Mouse (Mus musculus) intestine, embryonic 16.5 days (tissue): ENCODE measurements at regions not wholly inside any gene's neighbourhood (a gene's known extent, or its start where the extent isn't known, plus 50 kb on each side); places are given as distances from the start of the nearest gene placed in this dataset.

Experiments
- ATAC-seq: fragments of 200-750 bp; cut with Nextera tagmentation; 2 replicates; pipeline ENCODE4 v1.8.0; 2017; ENCODE audit warnings: moderate TSS enrichment, moderate library complexity
- H3K27ac ChIP-seq: fragments of 300-500 bp; sonication (generic); 2 replicates; pipeline ENCODE4 v1.5.1; 2014; ENCODE audit warnings: mild to moderate bottlenecking, low read length
- H3K27me3 ChIP-seq: fragments of 300-500 bp; sonication (generic); replicated peaks from 2 replicates; pipeline ENCODE4 v1.6.1; 2014; ENCODE audit warnings: low read length, control low read depth, mixed read lengths; ENCODE audit not compliant: control insufficient read depth, insufficient read depth
- H3K36me3 ChIP-seq: fragments of 300-500 bp; sonication (generic); 2 replicates; pipeline ENCODE4 v1.6.1; 2014; ENCODE audit warnings: low read length, control low read depth; ENCODE audit not compliant: control insufficient read depth, insufficient read depth
- H3K4me1 ChIP-seq: fragments of 300-500 bp; sonication (generic); 2 replicates; pipeline ENCODE4 v1.6.1; 2014; ENCODE audit warnings: low read length, control low read depth, mixed read lengths; ENCODE audit not compliant: control insufficient read depth, insufficient read depth
- H3K4me2 ChIP-seq: fragments of 300-500 bp; sonication (generic); 2 replicates; pipeline ENCODE4 v1.6.1; 2014; ENCODE audit warnings: low read depth, low read length, control low read depth
- H3K4me3 ChIP-seq: fragments of 300-500 bp; sonication (generic); 2 replicates; pipeline ENCODE4 v1.5.1; 2014; ENCODE audit warnings: mild to moderate bottlenecking, low read length
- H3K9ac ChIP-seq: fragments of 300-500 bp; sonication (generic); 2 replicates; pipeline ENCODE4 v1.6.1; 2014; ENCODE audit warnings: low read depth, low read length
- H3K9me3 ChIP-seq: fragments of 300-500 bp; sonication (generic); 2 replicates; pipeline ENCODE4 v1.6.1; 2016; ENCODE audit warnings: low read length, control low read depth; ENCODE audit not compliant: control insufficient read depth
- WGBS: fragments of 180-500 bp; shearing (Covaris S2); extraction: QIAGEN DNeasy Blood & Tissue Kit; methylation state at CpG from one replicate; pipeline ENCODE4 v1.1.7; 2014; 5-methylcytosine and 5-hydroxymethylcytosine counted together

DNA sequence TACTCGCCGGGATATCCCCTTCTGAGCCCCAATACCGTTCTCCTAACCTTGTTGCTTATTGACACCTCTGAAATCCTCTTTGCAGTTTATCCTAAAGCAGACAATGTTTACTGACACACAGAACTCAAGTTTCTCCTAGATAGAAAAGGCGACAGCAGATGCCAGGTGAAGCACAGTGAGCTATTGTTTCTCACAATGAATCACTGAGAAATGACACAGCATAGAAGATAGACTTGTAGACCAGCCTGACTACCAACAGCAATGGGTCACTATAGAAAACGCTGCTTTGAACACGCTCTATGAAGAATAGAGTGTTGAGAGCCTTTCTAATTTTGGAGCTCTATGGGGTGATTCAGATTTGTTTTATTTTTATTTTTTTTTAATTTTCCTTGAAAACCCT, 344.9 kb upstream of the Adgrl2 start:
- Histone ChIP-seq H3K36me3 (no peaks in the 10 kb centered on the region), H3K9ac (no peak overlapping the region), H3K4me1 (0 out of 2 replicates have a peak, but pooled peaks cover 3% of the 10 kb centered on the region), H3K27ac (no peak overlapping the region), H3K4me3 (no peak overlapping the region), H3K9me3 (no peaks in the 10 kb centered on the region), H3K27me3 (no peaks in the 10 kb centered on the region), H3K4me2 (no peak overlapping the region)
- WGBS, result 79% methylated on average over 6 of the region's 6 CpGs
- no peak for ATAC-seq

- H3K4me3 ChIP-seq, result no peak overlapping the region
- no peaks in the 10 kb centered on the region for H3K36me3 ChIP-seq
- H3K9ac ChIP-seq, result no peak overlapping the region
- no peak; the same call in 1 of the 2 replicates for ATAC-seq
- 66% methylated on average over 5 of the region's 5 CpGs for WGBS
- H3K4me1 ChIP-seq, result 0 out of 2 replicates have a peak, but pooled peaks cover 3% of the 10 kb centered on the region
- no peak overlapping the region for H3K4me2 ChIP-seq
- H3K9me3 ChIP-seq, result no peaks in the 10 kb centered on the region
- H3K27ac ChIP-seq, result no peak overlapping the region
- H3K27me3 ChIP-seq, result no peaks in the 10 kb centered on the region
Observed at GRCm38 (mm10) chr3:149333607-149334006, 343.3 kb upstream of the Adgrl2 start.

DNA sequence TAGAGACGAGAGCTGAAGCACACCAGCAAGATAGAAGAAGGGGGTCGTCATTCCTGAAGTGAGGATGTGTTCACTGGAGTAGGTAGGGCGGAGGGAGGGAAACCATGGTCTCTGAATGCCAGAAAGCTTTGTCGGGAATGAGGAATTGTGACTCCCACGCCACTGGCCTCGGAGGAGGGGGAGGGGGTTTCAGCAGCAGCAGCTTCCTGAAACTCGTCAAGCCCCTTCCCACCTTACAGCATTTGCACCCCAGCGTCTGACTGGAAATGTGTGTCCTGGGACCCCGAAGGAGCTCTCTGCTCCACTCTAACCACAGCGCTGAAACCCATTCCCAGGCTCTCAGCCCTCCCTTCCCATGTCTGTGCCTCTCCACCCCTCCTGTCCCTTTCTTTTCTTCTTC, 342.8 kb upstream of the Adgrl2 start:
- H3K4me3 ChIP-seq, result no peak overlapping the region
- H3K27me3 ChIP-seq, result no peaks in the 10 kb centered on the region
- H3K4me2 ChIP-seq, result no peak overlapping the region
- H3K27ac ChIP-seq, result no peak overlapping the region
- no peak for ATAC-seq
- WGBS, result 58% methylated on average over 10 of the region's 10 CpGs
- H3K36me3 ChIP-seq, result no peaks in the 10 kb centered on the region
- no peaks in the 10 kb centered on the region for H3K9me3 ChIP-seq
- 0 out of 2 replicates have a peak, but pooled peaks cover 3% of the 10 kb centered on the region for H3K4me1 ChIP-seq
- H3K9ac ChIP-seq, result no peak overlapping the region

- Histone ChIP-seq H3K4me3 (no peak overlapping the region), H3K4me1 (0 out of 2 replicates have a peak, but pooled peaks cover 3% of the 10 kb centered on the region), H3K9ac (no peak overlapping the region), H3K9me3 (no peaks in the 10 kb centered on the region), H3K27me3 (no peaks in the 10 kb centered on the region), H3K4me2 (no peak overlapping the region), H3K27ac (no peak overlapping the region), H3K36me3 (no peaks in the 10 kb centered on the region)
- WGBS, result 46% methylated on average over 4 of the region's 4 CpGs
- ATAC-seq, result no peak
Observed at GRCm38 (mm10) chr3:149332105-149332504, 341.8 kb upstream of the Adgrl2 start.

DNA sequence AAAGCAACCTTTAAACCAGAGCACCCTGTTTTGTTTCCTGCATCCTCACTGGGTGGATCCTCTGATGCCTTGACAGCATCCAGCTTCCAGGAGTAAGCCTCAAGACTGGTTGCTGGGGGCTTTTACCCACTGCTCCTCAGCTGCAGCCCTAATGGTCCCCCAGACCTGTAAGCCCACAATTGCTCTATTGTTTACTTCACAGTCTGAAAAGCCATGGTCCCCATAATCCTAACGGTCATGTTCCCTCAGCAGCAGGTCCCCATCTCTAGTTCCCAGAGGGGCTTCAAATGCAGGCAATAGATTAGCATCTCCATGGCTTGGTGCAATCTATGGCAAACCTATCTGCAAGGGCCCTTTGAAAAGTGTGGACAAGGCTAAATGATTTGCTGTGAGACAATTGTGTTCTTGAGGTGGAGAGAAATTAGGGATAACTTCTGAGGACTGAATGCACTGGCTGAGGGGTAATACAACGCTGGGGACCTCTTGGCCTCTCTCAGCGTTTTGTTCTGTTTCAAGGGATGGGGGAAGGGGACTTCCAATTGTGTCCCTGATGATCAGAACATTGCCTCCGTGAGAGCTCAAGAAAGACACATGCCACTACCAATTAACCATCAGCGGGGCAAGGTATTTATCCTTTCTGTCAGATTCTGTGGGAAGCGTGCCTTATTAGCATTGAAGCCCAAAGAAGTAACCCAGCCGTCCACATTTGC, 341.1 kb upstream of the Adgrl2 start:
- 66% methylated on average over 7 of the region's 7 CpGs for WGBS
- no peak for ATAC-seq

GRCm38 (mm10) chr3:149330716-149331115, 340.4 kb upstream of the Adgrl2 start:
- ATAC-seq, result no peak
- WGBS, result 72% methylated on average over 10 of the region's 10 CpGs
- no peak overlapping the region for H3K4me2 ChIP-seq

More for the DNA sequence above, 341.1 kb upstream of the Adgrl2 start:
- no peaks in the 10 kb centered on the region for H3K36me3 ChIP-seq
- no peak overlapping the region for H3K27ac ChIP-seq
- H3K9ac ChIP-seq, result no peak overlapping the region
- 0 out of 2 replicates have a peak, but pooled peaks cover 3% of the 10 kb centered on the region for H3K4me1 ChIP-seq
- no peaks in the 10 kb centered on the region for H3K27me3 ChIP-seq
- no peak overlapping the region for H3K4me2 ChIP-seq
- no peak overlapping the region for H3K4me3 ChIP-seq
- no peaks in the 10 kb centered on the region for H3K9me3 ChIP-seq

DNA sequence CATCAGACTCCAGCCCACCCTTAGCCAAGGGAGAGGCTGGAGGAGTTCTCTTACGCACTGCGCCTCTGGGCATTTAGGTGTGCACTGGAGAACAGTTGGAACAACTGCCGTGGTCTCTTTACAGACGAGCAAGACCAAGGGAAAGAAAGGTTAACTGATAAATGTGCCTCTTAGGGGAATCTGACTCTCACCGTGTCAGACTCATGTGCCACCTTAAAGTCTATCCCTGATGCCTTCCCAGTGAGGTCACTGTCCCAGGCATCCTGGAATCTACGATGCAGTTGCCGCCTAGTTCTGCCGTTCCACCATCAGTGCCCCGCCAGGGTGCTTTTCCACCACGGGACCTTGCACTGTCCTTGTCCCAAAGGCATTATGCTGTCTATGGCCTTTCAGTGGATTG, 339.7 kb upstream of the Adgrl2 start:
- no peak for ATAC-seq
- Histone ChIP-seq H3K27ac (no peak overlapping the region), H3K9ac (no peak overlapping the region), H3K4me2 (no peak overlapping the region), H3K36me3 (no peaks in the 10 kb centered on the region), H3K9me3 (no peaks in the 10 kb centered on the region), H3K27me3 (no peaks in the 10 kb centered on the region), H3K4me3 (no peak overlapping the region), H3K4me1 (0 out of 2 replicates have a peak, but pooled peaks cover 3% of the 10 kb centered on the region)
- 89% methylated on average over 10 of the region's 10 CpGs for WGBS

More at GRCm38 (mm10) chr3:149330716-149331115, 340.4 kb upstream of the Adgrl2 start:
- H3K27ac ChIP-seq, result no peak overlapping the region
- H3K9me3 ChIP-seq, result no peaks in the 10 kb centered on the region
- H3K9ac ChIP-seq, result no peak overlapping the region
- 0 out of 2 replicates have a peak, but pooled peaks cover 3% of the 10 kb centered on the region for H3K4me1 ChIP-seq
- H3K4me3 ChIP-seq, result no peak overlapping the region
- H3K36me3 ChIP-seq, result no peaks in the 10 kb centered on the region
- no peaks in the 10 kb centered on the region for H3K27me3 ChIP-seq

DNA sequence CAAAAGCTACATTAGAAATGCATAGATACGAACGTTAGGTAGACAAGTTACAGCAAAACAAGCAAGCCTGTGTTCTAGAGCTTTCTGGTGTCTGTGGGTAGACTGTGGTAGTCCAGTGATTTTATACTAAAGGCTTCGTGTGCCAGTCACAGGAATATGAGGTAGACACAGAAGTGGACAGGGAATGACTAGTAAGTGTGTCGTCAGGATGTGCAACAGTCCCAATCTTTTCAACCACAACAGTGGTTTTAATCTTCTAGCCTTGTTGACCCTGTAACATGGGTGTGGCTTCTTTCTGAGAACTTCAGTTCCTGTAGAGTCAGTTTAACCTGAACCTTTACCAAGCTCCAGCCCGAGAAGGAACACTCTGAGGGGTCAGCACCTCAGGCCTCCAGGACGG, 339.3 kb upstream of the Adgrl2 start:
- Histone ChIP-seq H3K4me3 (no peak overlapping the region), H3K4me1 (0 out of 2 replicates have a peak, but pooled peaks cover 3% of the 10 kb centered on the region), H3K27ac (no peak overlapping the region), H3K9me3 (no peaks in the 10 kb centered on the region), H3K27me3 (no peaks in the 10 kb centered on the region), H3K4me2 (no peak overlapping the region), H3K36me3 (no peaks in the 10 kb centered on the region), H3K9ac (no peak overlapping the region)
- 83% methylated on average over 6 of the region's 6 CpGs for WGBS
- ATAC-seq, result no peak

GRCm38 (mm10) chr3:149326664-149327063, 336.3 kb upstream of the Adgrl2 start:
- WGBS, result 44% methylated on average over 5 of the region's 5 CpGs
- Histone ChIP-seq H3K4me2 (no peak overlapping the region), H3K9ac (no peak overlapping the region), H3K9me3 (no peaks in the 10 kb centered on the region), H3K4me3 (no peak overlapping the region), H3K4me1 (no peaks in the 10 kb centered on the region), H3K36me3 (no peaks in the 10 kb centered on the region), H3K27ac (no peak overlapping the region), H3K27me3 (no peaks in the 10 kb centered on the region)
- ATAC-seq, result 0 out of 2 replicates have a peak, but pooled peaks have one; percentile 42
